Mouse (Mus musculus): ENCODE measurements around the gene Panx1.

- no peak for TF ChIP-seq CTCF (IDR thresholded peaks at IDR 0.05; ENCODE audit: borderline replicate concordance, insufficient read depth, low read depth, low read length)
- no peak for TF ChIP-seq POLR2A (IDR thresholded peaks at IDR 0.05; ENCODE audit: borderline replicate concordance, insufficient read depth, low read length)
These were observed 63.6 kb downstream of the Panx1 start for GRCm38 (mm10) chr9:14981539-14982155.

Measured in cerebellum, adult 2 months (tissue).